Mouse (Mus musculus): ENCODE data around the gene Rab3b. TPM values are rescaled to one million over a fixed set of nuclear protein-coding genes. Genes with fewer than 3 reads are reported as not detected.

The Rab3b gene
- polyA plus RNA-seq, 1 experiment from 2014 or later: 13.3 TPM

GRCm38 (mm10) chr4:108869730-108870374 is 9.0 kb upstream of the Rab3b start:
- ATAC-seq (ENCODE audit: insufficient number of reproducible peaks, low FRiP score, low TSS enrichment, low read depth) (peak; percentile 75; the same call in 1 of the 2 replicates), DNase-seq (ENCODE audit: low spot score) (peak; percentile 90)
- 37% methylated on average over 10 of the region's 10 CpGs for WGBS
- Histone ChIP-seq H3K36me3 (ENCODE audit: control insufficient read depth, insufficient read depth, low read length) (no peaks in the 10 kb centered on the region), H3K9ac (ENCODE audit: low read length) (no peak overlapping the region), H3K27ac (replicated peaks; ENCODE audit: low read depth, low read length) (no peak overlapping the region), H3K4me3 (ENCODE audit: low read depth, low read length) (no peak overlapping the region), H3K4me2 (ENCODE audit: low read depth, severe bottlenecking) (no peak overlapping the region), H3K9me3 (ENCODE audit: control insufficient read depth, low read length) (no peaks in the 10 kb centered on the region), H3K27me3 (ENCODE audit: control insufficient read depth, insufficient read depth, low read length) (no peaks in the 10 kb centered on the region), H3K4me1 (ENCODE audit: control insufficient read depth, insufficient read depth, low read length) (no peaks in the 10 kb centered on the region)

GRCm38 (mm10) chr4:108873746-108874145 is 5.1 kb upstream of the Rab3b start:
- Histone ChIP-seq H3K9me3 (ENCODE audit: control insufficient read depth, low read length) (no peaks in the 10 kb centered on the region), H3K4me2 (ENCODE audit: low read depth, severe bottlenecking) (no peak overlapping the region), H3K4me1 (ENCODE audit: control insufficient read depth, insufficient read depth, low read length) (no peaks in the 10 kb centered on the region), H3K27ac (replicated peaks; ENCODE audit: low read depth, low read length) (no peak overlapping the region), H3K4me3 (ENCODE audit: low read depth, low read length) (no peak overlapping the region), H3K27me3 (ENCODE audit: control insufficient read depth, insufficient read depth, low read length) (no peaks in the 10 kb centered on the region), H3K9ac (ENCODE audit: low read length) (no peak overlapping the region), H3K36me3 (ENCODE audit: control insufficient read depth, insufficient read depth, low read length) (no peaks in the 10 kb centered on the region)
- DNase-seq (ENCODE audit: low spot score) (no peak), ATAC-seq (ENCODE audit: insufficient number of reproducible peaks, low FRiP score, low TSS enrichment, low read depth) (no peak)
- WGBS: 87% methylated on average over 5 of the region's 5 CpGs

- Histone ChIP-seq H3K9ac (ENCODE audit: low read length) (no peak overlapping the region), H3K27me3 (ENCODE audit: control insufficient read depth, insufficient read depth, low read length) (no peaks in the 10 kb centered on the region), H3K4me1 (ENCODE audit: control insufficient read depth, insufficient read depth, low read length) (no peaks in the 10 kb centered on the region), H3K27ac (replicated peaks; ENCODE audit: low read depth, low read length) (no peak overlapping the region), H3K36me3 (ENCODE audit: control insufficient read depth, insufficient read depth, low read length) (no peaks in the 10 kb centered on the region), H3K9me3 (ENCODE audit: control insufficient read depth, low read length) (no peaks in the 10 kb centered on the region), H3K4me3 (ENCODE audit: low read depth, low read length) (no peak overlapping the region), H3K4me2 (ENCODE audit: low read depth, severe bottlenecking) (no peak overlapping the region)
- WGBS: 76% methylated on average over 6 of the region's 6 CpGs
- ATAC-seq (ENCODE audit: insufficient number of reproducible peaks, low FRiP score, low TSS enrichment, low read depth): no peak
- no peak for DNase-seq (ENCODE audit: low spot score)
Measured at GRCm38 (mm10) chr4:108877901-108878300, 962 bp upstream of the Rab3b start.

- ATAC-seq (ENCODE audit: insufficient number of reproducible peaks, low FRiP score, low TSS enrichment, low read depth) (no peak), DNase-seq (ENCODE audit: low spot score) (peak; percentile 28)
- Histone ChIP-seq H3K4me2 (ENCODE audit: low read depth, severe bottlenecking) (no peak overlapping the region), H3K9ac (ENCODE audit: low read length) (no peak overlapping the region), H3K36me3 (ENCODE audit: control insufficient read depth, insufficient read depth, low read length) (no peaks in the 10 kb centered on the region), H3K9me3 (ENCODE audit: control insufficient read depth, low read length) (no peaks in the 10 kb centered on the region), H3K4me1 (ENCODE audit: control insufficient read depth, insufficient read depth, low read length) (no peaks in the 10 kb centered on the region), H3K4me3 (ENCODE audit: low read depth, low read length) (no peak overlapping the region), H3K27ac (replicated peaks; ENCODE audit: low read depth, low read length) (no peak overlapping the region), H3K27me3 (ENCODE audit: control insufficient read depth, insufficient read depth, low read length) (no peaks in the 10 kb centered on the region)
- WGBS: 56% methylated on average over 13 of the region's 13 CpGs
Measured at GRCm38 (mm10) chr4:108883815-108884214, 5.0 kb downstream of the Rab3b start.

GRCm38 (mm10) chr4:108887456-108887855 is 8.6 kb downstream of the Rab3b start:
- Histone ChIP-seq H3K27ac (replicated peaks; ENCODE audit: low read depth, low read length) (no peak overlapping the region), H3K27me3 (ENCODE audit: control insufficient read depth, insufficient read depth, low read length) (no peaks in the 10 kb centered on the region), H3K4me1 (ENCODE audit: control insufficient read depth, insufficient read depth, low read length) (no peaks in the 10 kb centered on the region), H3K9me3 (ENCODE audit: control insufficient read depth, low read length) (no peaks in the 10 kb centered on the region), H3K9ac (ENCODE audit: low read length) (no peak overlapping the region), H3K36me3 (ENCODE audit: control insufficient read depth, insufficient read depth, low read length) (no peaks in the 10 kb centered on the region), H3K4me2 (ENCODE audit: low read depth, severe bottlenecking) (no peak overlapping the region), H3K4me3 (ENCODE audit: low read depth, low read length) (no peak overlapping the region)
- 85% methylated on average over 4 of the region's 4 CpGs for WGBS
- DNase-seq (ENCODE audit: low spot score) (no peak), ATAC-seq (ENCODE audit: insufficient number of reproducible peaks, low FRiP score, low TSS enrichment, low read depth) (no peak)

GRCm38 (mm10) chr4:108890876-108891275 is 12.0 kb downstream of the Rab3b start:
- Histone ChIP-seq H3K4me1 (ENCODE audit: control insufficient read depth, insufficient read depth, low read length) (no peaks in the 10 kb centered on the region), H3K36me3 (ENCODE audit: control insufficient read depth, insufficient read depth, low read length) (no peaks in the 10 kb centered on the region), H3K9me3 (ENCODE audit: control insufficient read depth, low read length) (no peaks in the 10 kb centered on the region), H3K4me3 (ENCODE audit: low read depth, low read length) (no peak overlapping the region), H3K27ac (replicated peaks; ENCODE audit: low read depth, low read length) (no peak overlapping the region), H3K9ac (ENCODE audit: low read length) (no peak overlapping the region), H3K27me3 (ENCODE audit: control insufficient read depth, insufficient read depth, low read length) (no peaks in the 10 kb centered on the region), H3K4me2 (ENCODE audit: low read depth, severe bottlenecking) (no peak overlapping the region)
- no peak for DNase-seq (ENCODE audit: low spot score)
- 85% methylated on average over 6 of the region's 6 CpGs for WGBS
- ATAC-seq (ENCODE audit: insufficient number of reproducible peaks, low FRiP score, low TSS enrichment, low read depth): no peak

- ATAC-seq (ENCODE audit: insufficient number of reproducible peaks, low FRiP score, low TSS enrichment, low read depth) (no peak), DNase-seq (ENCODE audit: low spot score) (no peak)
- Histone ChIP-seq H3K27ac (replicated peaks; ENCODE audit: low read depth, low read length) (no peak overlapping the region), H3K27me3 (ENCODE audit: control insufficient read depth, insufficient read depth, low read length) (no peaks in the 10 kb centered on the region), H3K4me3 (ENCODE audit: low read depth, low read length) (no peak overlapping the region), H3K9me3 (ENCODE audit: control insufficient read depth, low read length) (no peaks in the 10 kb centered on the region), H3K4me1 (ENCODE audit: control insufficient read depth, insufficient read depth, low read length) (no peaks in the 10 kb centered on the region), H3K36me3 (ENCODE audit: control insufficient read depth, insufficient read depth, low read length) (no peaks in the 10 kb centered on the region), H3K4me2 (ENCODE audit: low read depth, severe bottlenecking) (no peak overlapping the region), H3K9ac (ENCODE audit: low read length) (no peak overlapping the region)
- 83% methylated on average over 7 of the region's 7 CpGs for WGBS
Measured at GRCm38 (mm10) chr4:108900421-108900820, 21.6 kb downstream of the Rab3b start.

- no peak overlapping the region for H3K4me3 ChIP-seq (ENCODE audit: low read depth, low read length)
- no peak overlapping the region for H3K4me2 ChIP-seq (ENCODE audit: low read depth, severe bottlenecking)
- no peaks in the 10 kb centered on the region for H3K27me3 ChIP-seq (ENCODE audit: control insufficient read depth, insufficient read depth, low read length)
- no peaks in the 10 kb centered on the region for H3K9me3 ChIP-seq (ENCODE audit: control insufficient read depth, low read length)
- DNase-seq (ENCODE audit: low spot score) (no peak), ATAC-seq (ENCODE audit: insufficient number of reproducible peaks, low FRiP score, low TSS enrichment, low read depth) (no peak)
- H3K27ac ChIP-seq (replicated peaks; ENCODE audit: low read depth, low read length): no peak overlapping the region
- WGBS: 92% methylated on average over 9 of the region's 9 CpGs
- H3K9ac ChIP-seq (ENCODE audit: low read length): no peak overlapping the region
- no peaks in the 10 kb centered on the region for H3K36me3 ChIP-seq (ENCODE audit: control insufficient read depth, insufficient read depth, low read length)
- H3K4me1 ChIP-seq (ENCODE audit: control insufficient read depth, insufficient read depth, low read length): no peaks in the 10 kb centered on the region
Measured at GRCm38 (mm10) chr4:108902886-108903285, 24.0 kb downstream of the Rab3b start.

- DNase-seq (ENCODE audit: low spot score) (no peak), ATAC-seq (ENCODE audit: insufficient number of reproducible peaks, low FRiP score, low TSS enrichment, low read depth) (no peak)
- Histone ChIP-seq H3K9ac (ENCODE audit: low read length) (no peak overlapping the region), H3K4me2 (ENCODE audit: low read depth, severe bottlenecking) (no peak overlapping the region), H3K4me1 (ENCODE audit: control insufficient read depth, insufficient read depth, low read length) (no peaks in the 10 kb centered on the region), H3K27ac (replicated peaks; ENCODE audit: low read depth, low read length) (no peak overlapping the region), H3K4me3 (ENCODE audit: low read depth, low read length) (no peak overlapping the region), H3K9me3 (ENCODE audit: control insufficient read depth, low read length) (no peaks in the 10 kb centered on the region), H3K36me3 (ENCODE audit: control insufficient read depth, insufficient read depth, low read length) (no peaks in the 10 kb centered on the region), H3K27me3 (ENCODE audit: control insufficient read depth, insufficient read depth, low read length) (no peaks in the 10 kb centered on the region)
- 94% methylated on average over 9 of the region's 9 CpGs for WGBS
Measured at GRCm38 (mm10) chr4:108903346-108903745, 24.5 kb downstream of the Rab3b start.

All from limb, embryonic 11.5 days (tissue).